Mouse (Mus musculus) stomach, postnatal 0 days (tissue): ENCODE measurements at regions not wholly inside any gene's neighbourhood (a gene's known extent, or its start where the extent isn't known, plus 50 kb on each side); places are given as distances from the start of the nearest gene placed in this dataset.

Source experiments
- CTCF ChIP-seq: IDR thresholded peaks from 2 replicates; pipeline ENCODE4 v1.5.1; 2016; ENCODE audit warnings: antibody characterized with exemption, low read depth, mild to moderate bottlenecking, moderate library complexity
- EP300 ChIP-seq: optimal IDR thresholded peaks from 2 replicates; pipeline ENCODE3; 2016; ENCODE audit warnings: antibody characterized with exemption

DNA sequence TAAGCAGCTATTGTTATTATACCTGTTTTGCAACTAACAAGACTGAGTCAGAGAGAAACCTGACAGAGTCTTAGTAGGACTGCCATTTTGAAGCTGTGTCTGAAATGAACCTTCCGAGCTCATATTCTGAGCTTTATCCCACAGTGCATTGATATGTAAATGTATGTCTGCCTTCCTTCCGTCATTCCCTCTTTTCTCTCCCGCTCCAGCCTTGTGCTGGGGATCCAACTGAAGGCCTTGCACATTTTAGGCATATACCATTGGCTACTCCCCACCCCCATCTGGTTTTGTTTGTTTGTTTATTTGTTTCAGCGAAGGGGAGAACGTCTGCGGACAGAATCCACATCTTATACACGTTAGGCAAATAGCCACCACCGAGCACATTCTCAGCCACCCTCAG is 57.2 kb upstream of the Map4k3 start:
- no peak for TF ChIP-seq CTCF
- TF ChIP-seq EP300: no peak
